Mouse (Mus musculus) kidney, embryonic 14.5 days (tissue): ENCODE measurements around the gene Sox10. TPM values are rescaled to one million over a fixed set of nuclear protein-coding genes. Genes with fewer than 3 reads are reported as not detected.
A peak's percentile ranks its signal among the peaks of the same experiment; 100 is the strongest.

Experiments
- ATAC-seq: fragments of 200-750 bp; cut with Nextera tagmentation; 2 replicates; pipeline ENCODE4 v1.8.0; 2017; ENCODE audit warnings: moderate number of reproducible peaks, mild to moderate bottlenecking, moderate TSS enrichment, moderate library complexity; ENCODE audit not compliant: low FRiP score, low TSS enrichment
- H3K27ac ChIP-seq: fragments of 300-500 bp; sonication (generic); 2 replicates; pipeline ENCODE4 v1.5.1; 2014; ENCODE audit warnings: low read depth, mild to moderate bottlenecking, low read length, moderate library complexity, mixed read lengths
- H3K27me3 ChIP-seq: fragments of 300-500 bp; sonication (generic); 2 replicates; pipeline ENCODE4 v1.6.1; 2014; ENCODE audit warnings: mild to moderate bottlenecking, low read length; ENCODE audit not compliant: control insufficient read depth, insufficient read depth
- H3K36me3 ChIP-seq: fragments of 300-500 bp; sonication (generic); 2 replicates; pipeline ENCODE4 v1.6.1; 2014; ENCODE audit warnings: low read length, mixed read lengths; ENCODE audit not compliant: control insufficient read depth, insufficient read depth
- H3K4me1 ChIP-seq: fragments of 300-500 bp; sonication (generic); 2 replicates; pipeline ENCODE4 v1.6.1; 2014; ENCODE audit warnings: low read length, mixed read lengths; ENCODE audit not compliant: control insufficient read depth, insufficient read depth
- H3K4me2 ChIP-seq: fragments of 300-500 bp; sonication (generic); replicated peaks from 2 replicates; pipeline ENCODE4 v1.6.1; 2014; ENCODE audit warnings: low read depth, mild to moderate bottlenecking, low read length
- H3K4me3 ChIP-seq: fragments of 300-500 bp; sonication (generic); 2 replicates; pipeline ENCODE4 v1.5.1; 2014; ENCODE audit warnings: mild to moderate bottlenecking, low read length
- H3K9ac ChIP-seq: fragments of 300-500 bp; sonication (generic); 2 replicates; pipeline ENCODE4 v1.6.1; 2014; ENCODE audit warnings: low read depth, mild to moderate bottlenecking, low read length, moderate library complexity
- H3K9me3 ChIP-seq: fragments of 300-500 bp; sonication (generic); 2 replicates; pipeline ENCODE4 v1.6.1; 2016; ENCODE audit warnings: low read length; ENCODE audit not compliant: control insufficient read depth
- WGBS: fragments of 180-500 bp; shearing (Covaris S2); extraction: QIAGEN DNeasy Blood & Tissue Kit; methylation state at CpG from one replicate; pipeline ENCODE4 v1.1.7; 2014; 5-methylcytosine and 5-hydroxymethylcytosine counted together
- polyA plus RNA-seq: library from polyadenylated mRNA; unstranded; fragments of >200 nt; fragmentation: Nextera tagmentation; extraction: Ambion mirVana; gene quantifications from 2 replicates; pipeline ENCODE4 v1.2.1, GENCODE M21; 2014

The Sox10 gene
- 0.21 and 0.22 TPM in 2 replicates for polyA plus RNA-seq

DNA sequence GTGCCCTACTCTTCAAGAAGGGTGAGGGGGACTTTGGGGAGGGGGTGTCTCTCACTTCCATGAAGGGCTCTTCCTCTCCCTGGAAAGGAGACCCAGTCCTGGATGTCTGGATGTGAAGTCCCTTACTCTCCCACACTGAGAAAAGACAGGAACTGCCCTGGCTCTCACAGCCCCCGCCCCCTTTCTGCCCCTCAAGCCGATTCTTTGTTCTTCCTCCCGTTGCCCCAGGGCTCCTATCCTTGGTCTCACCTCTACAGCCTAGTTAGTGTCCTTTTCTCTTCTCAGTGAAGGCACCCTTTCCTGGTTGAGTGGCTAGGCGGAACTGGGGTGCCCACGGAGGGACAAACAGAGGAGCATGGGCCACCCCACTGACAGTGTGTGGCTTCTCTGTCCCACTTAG lies at the start of gene Sox10:
Gene Sox10 (minus strand): TSS at position 101 of the 400 bp plus-strand sequence.
- H3K4me1 ChIP-seq: 0 out of 2 replicates have a peak, but pooled peaks cover 2% of the 10 kb centered on the region
- no peak within 1 kb of the TSS for H3K4me2 ChIP-seq
- H3K27ac ChIP-seq: no peak within 1 kb of the TSS
- H3K9me3 ChIP-seq: no peaks in the 10 kb centered on the region
- H3K4me3 ChIP-seq: no peak within 1 kb of the TSS
- ATAC-seq: no peak
- peaks cover 47% of the 10 kb centered on the region for H3K27me3 ChIP-seq
- no peak within 1 kb of the TSS for H3K9ac ChIP-seq
- no peaks in the 10 kb centered on the region for H3K36me3 ChIP-seq
- 58% methylated on average over 5 of the region's 5 CpGs for WGBS

DNA sequence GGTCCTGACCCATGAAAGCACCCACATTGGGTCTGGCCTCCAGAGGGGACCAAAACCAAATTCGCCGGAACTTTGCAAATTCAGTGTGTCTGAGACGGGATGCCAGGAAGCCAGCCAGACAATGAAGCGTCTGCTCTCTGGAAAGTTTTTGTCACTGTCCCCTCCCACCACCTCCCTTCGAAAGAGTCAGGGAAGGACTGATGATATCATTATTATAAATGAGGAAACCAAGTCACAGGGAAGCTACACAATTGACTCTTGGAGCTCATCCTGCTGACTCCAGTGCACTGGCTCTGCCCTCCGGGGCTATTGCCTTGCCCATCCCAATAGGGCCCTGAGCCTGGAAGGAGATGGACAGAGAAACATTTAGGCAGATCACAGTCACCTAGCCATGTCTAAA lies 48.6 kb upstream of the Sox10 start:
- 0 out of 2 replicates have a peak, but pooled peaks cover 4% of the 10 kb centered on the region for H3K4me1 ChIP-seq
- H3K27me3 ChIP-seq: no peaks in the 10 kb centered on the region
- H3K27ac ChIP-seq: no peak overlapping the region
- no peak overlapping the region for H3K4me3 ChIP-seq
- no peak overlapping the region for H3K9ac ChIP-seq
- ATAC-seq: no peak
- H3K9me3 ChIP-seq: no peaks in the 10 kb centered on the region
- H3K4me2 ChIP-seq: no peak overlapping the region
- WGBS: 83% methylated on average over 6 of the region's 6 CpGs
- H3K36me3 ChIP-seq: no peaks in the 10 kb centered on the region

DNA sequence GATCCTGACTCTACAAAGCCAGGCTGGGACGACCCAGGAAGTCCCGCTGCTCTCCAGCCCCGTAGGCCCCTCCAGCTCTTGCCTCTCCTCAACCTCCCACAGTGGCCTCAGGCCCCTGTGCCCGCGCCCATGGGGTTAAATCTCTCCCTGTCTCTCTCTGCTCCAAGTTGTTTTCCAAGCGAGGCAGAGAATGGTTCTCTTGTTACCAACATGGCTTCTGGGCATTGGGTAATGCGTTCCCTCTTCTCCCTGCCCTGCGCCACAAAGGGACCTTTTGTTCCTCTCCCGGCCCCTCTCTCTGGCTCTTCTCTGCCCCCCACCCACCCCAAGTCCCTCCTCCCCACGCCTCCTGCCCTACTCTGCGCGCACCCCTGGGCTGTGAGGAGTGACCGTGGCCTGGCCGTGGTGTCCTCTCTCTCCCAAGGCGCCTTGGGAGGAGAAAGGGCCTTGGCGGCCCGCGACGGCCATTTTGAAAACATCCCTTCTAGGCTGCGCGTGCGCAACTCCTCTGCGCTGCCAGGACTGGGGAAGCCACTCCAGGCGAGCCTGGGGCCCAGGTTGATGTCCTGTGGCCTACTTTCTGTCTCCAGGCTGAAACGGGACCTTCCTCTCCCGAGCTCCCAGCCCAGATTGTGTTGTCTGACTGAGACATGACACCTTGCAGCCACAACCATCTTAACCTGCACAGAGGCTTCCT lies 47.9 kb upstream of the Sox10 start:
- Histone ChIP-seq H3K4me2 (no peak overlapping the region), H3K4me3 (no peak overlapping the region), H3K9ac (no peak overlapping the region), H3K27me3 (no peaks in the 10 kb centered on the region), H3K4me1 (0 out of 2 replicates have a peak, but pooled peaks cover 8% of the 10 kb centered on the region), H3K9me3 (no peaks in the 10 kb centered on the region), H3K27ac (no peak overlapping the region), H3K36me3 (no peaks in the 10 kb centered on the region)
- no peak for ATAC-seq
- 82% methylated on average over 26 of the region's 26 CpGs for WGBS

- H3K4me1 ChIP-seq: 0 out of 2 replicates have a peak, but pooled peaks cover 8% of the 10 kb centered on the region
- no peaks in the 10 kb centered on the region for H3K36me3 ChIP-seq
- no peak for ATAC-seq
- no peak overlapping the region for H3K4me2 ChIP-seq
- H3K4me3 ChIP-seq: no peak overlapping the region
- 78% methylated on average over 2 of the region's 2 CpGs for whole genome bisulfite sequencing
- no peaks in the 10 kb centered on the region for H3K27me3 ChIP-seq
- H3K9me3 ChIP-seq: no peaks in the 10 kb centered on the region
- H3K9ac ChIP-seq: no peak overlapping the region
- no peak overlapping the region for H3K27ac ChIP-seq
Measured at GRCm38 (mm10) chr15:79210357-79210756, 45.3 kb upstream of the Sox10 start.

DNA sequence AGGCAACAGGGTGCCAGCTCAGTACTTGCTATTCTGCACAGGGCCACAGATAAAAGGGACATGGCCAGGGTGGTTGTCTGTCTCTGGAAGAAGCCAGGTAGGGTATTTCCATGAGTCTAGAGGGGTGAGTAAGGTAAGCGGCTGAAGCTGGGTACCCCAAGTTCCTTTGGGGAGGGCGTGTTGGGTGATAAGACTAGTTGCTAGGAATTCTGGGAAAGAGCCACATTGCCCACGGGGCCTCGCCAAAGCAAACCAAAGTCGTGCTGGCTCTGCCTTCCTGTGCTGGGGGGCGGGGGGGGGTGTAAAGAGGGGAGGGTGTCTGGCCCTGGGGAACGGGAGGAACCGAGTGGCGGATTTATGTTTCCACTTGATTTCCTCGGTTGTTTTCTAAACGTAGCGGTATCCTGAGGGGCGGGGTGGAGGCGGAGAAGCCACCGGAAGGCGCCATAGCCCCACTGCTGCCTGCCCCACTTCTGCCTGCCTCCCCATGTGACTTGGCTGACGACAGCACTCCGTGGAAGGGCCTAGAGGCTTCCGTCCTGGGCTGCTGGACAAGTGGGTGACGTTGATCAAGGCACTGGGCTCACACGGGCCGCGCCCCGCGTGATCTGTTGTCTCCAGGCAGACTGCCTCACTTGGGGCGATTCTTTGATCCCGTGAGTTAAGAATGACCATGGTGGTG lies 43.9 kb upstream of the Sox10 start:
- Histone ChIP-seq H3K36me3 (no peaks in the 10 kb centered on the region), H3K27me3 (no peaks in the 10 kb centered on the region), H3K9me3 (no peaks in the 10 kb centered on the region), H3K4me2 (no peak overlapping the region), H3K4me3 (no peak overlapping the region), H3K4me1 (0 out of 2 replicates have a peak, but pooled peaks cover 8% of the 10 kb centered on the region), H3K9ac (no peak overlapping the region), H3K27ac (no peak overlapping the region)
- ATAC-seq: no peak
- 73% methylated on average over 27 of the region's 27 CpGs for WGBS

DNA sequence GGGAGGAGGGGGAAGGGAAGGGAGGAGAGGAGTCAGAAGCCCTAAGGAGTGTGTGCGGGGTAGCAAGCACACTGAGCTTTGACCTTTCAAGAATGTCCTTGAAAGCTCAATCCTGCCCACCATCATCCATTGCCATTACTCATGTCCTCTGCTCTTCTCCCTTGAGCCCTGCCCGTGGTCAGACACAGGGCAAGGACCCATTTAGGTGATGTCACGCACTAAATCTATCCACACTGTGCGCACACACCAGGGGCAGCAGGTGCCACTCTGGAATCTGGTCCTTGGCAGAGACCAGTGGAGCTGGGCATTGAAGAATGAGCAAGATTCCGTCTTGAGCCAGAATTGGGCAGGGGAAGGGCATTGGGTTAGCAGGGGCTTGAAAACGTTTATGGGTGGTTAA lies 43.2 kb upstream of the Sox10 start:
- Histone ChIP-seq H3K4me3 (no peak overlapping the region), H3K27ac (no peak overlapping the region), H3K4me1 (0 out of 2 replicates have a peak, but pooled peaks cover 8% of the 10 kb centered on the region), H3K4me2 (no peak overlapping the region), H3K27me3 (no peaks in the 10 kb centered on the region), H3K9me3 (no peaks in the 10 kb centered on the region), H3K9ac (no peak overlapping the region), H3K36me3 (no peaks in the 10 kb centered on the region)
- no peak for ATAC-seq
- WGBS: 64% methylated on average over 6 of the region's 6 CpGs

GRCm38 (mm10) chr15:79202575-79202974 lies 37.5 kb upstream of the Sox10 start:
- Histone ChIP-seq H3K9me3 (no peaks in the 10 kb centered on the region), H3K4me2 (no peak overlapping the region; the same call in 1 of the 2 replicates), H3K27ac (no peak overlapping the region), H3K4me3 (no peak overlapping the region), H3K4me1 (peaks cover 3% of the 10 kb centered on the region), H3K36me3 (no peaks in the 10 kb centered on the region), H3K9ac (no peak overlapping the region), H3K27me3 (no peaks in the 10 kb centered on the region)
- no peak for ATAC-seq
- WGBS: 35% methylated on average over 10 of the region's 10 CpGs

DNA sequence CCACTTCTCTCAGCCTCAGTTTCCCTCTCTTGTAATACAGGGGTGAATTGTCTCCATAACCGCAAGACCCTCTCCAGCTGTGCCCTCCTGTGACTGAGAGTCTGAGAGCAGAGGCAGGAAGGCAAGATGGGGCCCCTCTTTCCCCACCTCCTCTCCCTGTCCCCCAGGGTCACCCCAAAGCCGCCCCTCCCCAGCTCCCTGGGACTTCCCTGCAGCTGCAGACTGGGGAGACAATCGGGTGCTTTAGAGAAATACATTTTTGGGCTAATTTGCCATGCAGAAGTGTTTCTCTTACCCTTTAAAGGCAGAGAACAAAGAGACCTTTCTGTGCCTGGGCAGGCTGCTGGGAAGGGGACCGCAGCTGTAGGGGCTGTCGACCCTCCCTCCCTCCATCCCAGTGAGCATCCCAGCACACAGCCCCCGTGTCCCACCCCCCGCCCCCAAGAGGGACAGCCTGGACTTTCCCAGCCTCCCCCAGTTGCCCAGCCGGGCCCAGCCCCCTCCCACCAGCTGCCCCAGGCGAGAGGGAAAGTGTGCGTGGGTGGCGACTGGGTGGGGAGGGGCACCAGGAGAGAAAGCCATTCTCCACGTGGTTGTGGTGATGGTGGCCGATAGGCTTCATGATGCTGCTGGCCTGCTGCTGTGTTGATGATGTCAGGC lies 36.6 kb upstream of the Sox10 start:
- WGBS: 18% methylated on average over 13 of the region's 13 CpGs
- H3K9ac ChIP-seq: peak overlapping the region; percentile 28; the same call in 1 of the 2 replicates

More for the DNA sequence above, 36.6 kb upstream of the Sox10 start:
- H3K4me3 ChIP-seq: no peak overlapping the region
- no peak overlapping the region for H3K27ac ChIP-seq
- H3K36me3 ChIP-seq: no peaks in the 10 kb centered on the region
- peaks cover 3% of the 10 kb centered on the region for H3K4me1 ChIP-seq
- no peaks in the 10 kb centered on the region for H3K9me3 ChIP-seq
- H3K4me2 ChIP-seq: no peak overlapping the region
- H3K27me3 ChIP-seq: no peaks in the 10 kb centered on the region
- 0 out of 2 replicates have a peak, but pooled peaks have one; percentile 38 for ATAC-seq
